ENCODE assay signal across 44 mouse cellular contexts in genomic region chr16:17857157-17857556, GRCm38 (mm10). TPM values are rescaled to one million over a fixed set of nuclear protein-coding genes. Genes with fewer than 3 reads are reported as not detected.
"Had no signal": no experiment of that assay in that cellular context is flagged by ENCODE, and none has a peak within 500 bp of the region (broad histone marks: within the 10 kb centered on the region; RNA-seq: fewer than 3 reads in every experiment).

No protein-coding gene starts in this region.

- H3K4me1 ChIP-seq: limb, embryonic 10.5 days; limb, embryonic 12.5 days; limb, embryonic 13.5 days; limb, embryonic 15.5 days; liver, embryonic 12.5 days; liver, embryonic 13.5 days; liver, embryonic 15.5 days; lung, embryonic 15.5 days had no signal

- DNase-seq: left cerebral cortex, postnatal 4 days; liver; liver, embryonic 13.5 days; liver, postnatal 0 days; lung, adult 18-20 months; lung, adult 2 months; lung, embryonic 14.5 days; lung, postnatal 10 days; lung, postnatal 14 days; lung, postnatal 36 days; lung, postnatal 4 days; midbrain, embryonic 14.5 days had no signal

- H3K4me3 ChIP-seq: left cerebral cortex, adult 2 months; limb, embryonic 10.5 days; limb, embryonic 12.5 days; limb, embryonic 13.5 days; limb, embryonic 15.5 days; liver, embryonic 12.5 days; liver, embryonic 13.5 days; liver, embryonic 15.5 days; lung, embryonic 15.5 days; megakaryocyte, embryonic 14.5 days; midbrain, embryonic 10.5 days; midbrain, embryonic 12.5 days; midbrain, embryonic 13.5 days; midbrain, embryonic 15.5 days; myocyte had no signal

- H3K27ac ChIP-seq: left cerebral cortex, adult 2 months; limb, embryonic 10.5 days; limb, embryonic 12.5 days; limb, embryonic 13.5 days; limb, embryonic 15.5 days; liver, embryonic 12.5 days; liver, embryonic 13.5 days; liver, embryonic 14.5 days; liver, embryonic 15.5 days; lung, embryonic 15.5 days; macrophage; midbrain, embryonic 10.5 days; midbrain, embryonic 12.5 days; midbrain, embryonic 13.5 days; midbrain, embryonic 15.5 days had no signal

- ATAC-seq: liver, embryonic 12.5 days; liver, postnatal 0 days; lung, postnatal 0 days; midbrain, embryonic 13.5 days; midbrain, embryonic 15.5 days; midbrain, embryonic 16.5 days had no signal

- H3K27me3 ChIP-seq: limb, embryonic 12.5 days; limb, embryonic 13.5 days; limb, embryonic 15.5 days; liver, embryonic 12.5 days; liver, embryonic 13.5 days; liver, embryonic 15.5 days; lung, embryonic 15.5 days; megakaryocyte, embryonic 14.5 days; midbrain, embryonic 12.5 days; midbrain, embryonic 13.5 days; midbrain, embryonic 15.5 days had no signal

- H3K9me3 ChIP-seq: limb, embryonic 10.5 days; limb, embryonic 12.5 days; limb, embryonic 13.5 days; limb, embryonic 15.5 days; liver, embryonic 12.5 days; liver, embryonic 13.5 days; liver, embryonic 15.5 days; lung, embryonic 15.5 days; megakaryocyte, embryonic 14.5 days; midbrain, embryonic 10.5 days; midbrain, embryonic 12.5 days; midbrain, embryonic 13.5 days; midbrain, embryonic 15.5 days had no signal

- H3K4me2 ChIP-seq: limb, embryonic 12.5 days; limb, embryonic 13.5 days; limb, embryonic 15.5 days; liver, embryonic 11.5 days; liver, embryonic 12.5 days; liver, embryonic 13.5 days; liver, embryonic 15.5 days; lung, embryonic 14.5 days; lung, embryonic 15.5 days; midbrain, embryonic 11.5 days; midbrain, embryonic 12.5 days; midbrain, embryonic 13.5 days; midbrain, embryonic 15.5 days had no signal

- H3K9ac ChIP-seq: limb, embryonic 12.5 days; limb, embryonic 13.5 days; limb, embryonic 15.5 days; liver, embryonic 12.5 days; liver, embryonic 13.5 days; liver, embryonic 14.5 days; liver, embryonic 15.5 days; liver, postnatal 0 days; lung, embryonic 14.5 days; lung, embryonic 15.5 days; midbrain, embryonic 12.5 days; midbrain, embryonic 13.5 days; midbrain, embryonic 15.5 days had no signal

RNA-seq across cellular contexts. Expression of gene B830017H08Rik, which starts 24.2 kb away (rescaled TPM):
- total RNA-seq: liver, adult 2 months; megakaryocyte progenitor cell, adult 5-6 weeks; megakaryocyte, adult 5-6 weeks; megakaryocyte-erythroid progenitor cell, adult 5-6 weeks; monocyte, adult 5-6 weeks had no signal
- polyA plus RNA-seq: liver, adult 2 months; liver, embryonic 11.5 days; liver, embryonic 12.5 days; liver, embryonic 13.5 days; liver, embryonic 14.5 days; liver, embryonic 15.5 days; liver, embryonic 16.5 days; liver, postnatal 0 days; lung, embryonic 15.5 days; lung, embryonic 16.5 days; lung, postnatal 0 days; macrophage; midbrain, embryonic 10.5 days had no signal

RNA-seq across cellular contexts. Expression of gene Gm20518, which starts 34.3 kb away (rescaled TPM):
- polyA plus RNA-seq: liver, embryonic 12.5 days; liver, postnatal 0 days; macrophage had no signal

RNA-seq across cellular contexts. Expression of gene Tssk1, which starts 36.9 kb away (rescaled TPM):
- total RNA-seq: left cerebral cortex, adult 2 months; left cerebral cortex, adult 8-10 months; left cerebral cortex, postnatal 10 days; left cerebral cortex, postnatal 36 days; left cerebral cortex, postnatal 4 days; megakaryocyte progenitor cell, adult 5-6 weeks; megakaryocyte, adult 5-6 weeks; midbrain, postnatal 0 days had no signal
- polyA plus RNA-seq: limb, embryonic 11.5 days; limb, embryonic 12.5 days; limb, embryonic 15.5 days; liver, embryonic 11.5 days; liver, embryonic 12.5 days; liver, embryonic 13.5 days; liver, embryonic 14.5 days; liver, embryonic 15.5 days; liver, embryonic 16.5 days; lung, embryonic 16.5 days; lung, postnatal 0 days; macrophage; midbrain, embryonic 11.5 days; midbrain, embryonic 15.5 days had no signal
